Mouse (Mus musculus) bone marrow macrophage, adult 2 months (primary cell): ENCODE measurements around the gene Akp3. TPM values are rescaled to one million over a fixed set of nuclear protein-coding genes. Genes with fewer than 3 reads are reported as not detected.
A peak's percentile ranks its signal among the peaks of the same experiment; 100 is the strongest.

Experiments
- H3K27ac ChIP-seq: 2 replicates; pipeline ENCODE4 v1.5.1; 2012; ENCODE audit warnings: low read depth, low read length; ENCODE audit not compliant: insufficient read depth
- H3K4me1 ChIP-seq: 2 replicates; pipeline ENCODE4 v1.6.1; 2012; ENCODE audit warnings: low read length; ENCODE audit not compliant: control insufficient read depth, insufficient read depth
- H3K4me3 ChIP-seq: 2 replicates; pipeline ENCODE4 v1.5.1; 2012; ENCODE audit warnings: mild to moderate bottlenecking, low read length, moderate library complexity; ENCODE audit not compliant: insufficient read depth
- CTCF ChIP-seq: IDR thresholded peaks from 2 replicates; pipeline ENCODE4 v1.5.1; 2012; ENCODE audit warnings: low read depth, mild to moderate bottlenecking, low read length, moderate library complexity
- POLR2A ChIP-seq: IDR thresholded peaks from 2 replicates; pipeline ENCODE4 v1.6.1; 2012; ENCODE audit warnings: mild to moderate bottlenecking, low read depth, low read length, borderline replicate concordance
- polyA plus RNA-seq: library from polyadenylated mRNA; stranded (reverse); fragments of >200 nt; gene quantifications from 2 replicates; pipeline ENCODE4 v1.2.4, GENCODE M21; 2012; ENCODE audit not compliant: missing spikeins, insufficient read depth, insufficient read length

Akp3 gene
- polyA plus RNA-seq = not detected in 2 replicates

DNA sequence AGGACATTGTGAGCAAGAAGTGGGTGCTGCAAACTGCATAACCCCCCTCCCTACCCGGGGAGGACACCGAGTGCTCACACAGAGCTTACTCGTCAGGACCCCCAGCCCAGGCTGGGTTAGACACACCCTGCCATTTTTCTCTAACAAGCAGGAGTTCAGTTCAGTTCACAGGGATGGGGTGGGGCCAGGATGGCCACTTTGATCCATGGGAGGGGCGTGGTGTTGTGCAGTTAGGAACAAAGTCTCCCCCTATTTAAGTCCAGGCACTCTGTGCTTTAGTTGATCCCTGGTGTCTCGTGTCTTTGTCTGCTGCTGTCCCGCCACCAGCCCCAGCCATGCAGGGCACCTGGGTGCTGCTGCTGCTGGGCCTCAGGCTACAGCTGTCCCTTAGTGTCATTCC, at the start of gene Akp3:
Akp3 (plus strand) TSS at position 301 of the 400 bp plus-strand sequence.
- no peak within 1 kb of the TSS for H3K27ac ChIP-seq
- H3K4me1 ChIP-seq = no peaks in the 10 kb centered on the region
- TF ChIP-seq CTCF (no peak), POLR2A (no peak)
- no peak within 1 kb of the TSS for H3K4me3 ChIP-seq

DNA sequence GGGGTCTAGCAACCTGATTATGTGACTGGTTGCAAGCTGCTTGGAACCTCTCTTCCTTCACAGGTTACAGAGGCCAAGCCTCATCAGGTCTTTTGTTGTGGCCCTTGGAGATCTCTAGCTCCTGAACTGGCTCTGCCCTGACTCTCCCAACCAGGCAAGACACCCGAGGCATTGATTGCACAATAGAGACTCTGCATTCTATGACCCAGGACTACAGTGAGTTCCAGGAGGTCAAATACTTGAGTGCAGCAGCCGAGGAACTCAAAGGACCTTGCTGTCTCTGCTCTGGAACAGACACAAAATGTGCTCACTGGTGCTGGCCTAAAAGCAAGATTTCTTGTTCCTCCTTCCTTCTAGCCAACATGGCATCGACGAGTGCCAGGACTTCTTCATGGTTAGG, 38.6 kb upstream of the Akp3 start:
- H3K4me1 ChIP-seq = no peaks in the 10 kb centered on the region
- TF ChIP-seq POLR2A (no peak), CTCF (no peak)

GRCm38 (mm10) chr1:87086964-87087363, 37.8 kb upstream of the Akp3 start:
- Histone ChIP-seq H3K4me1 (no peaks in the 10 kb centered on the region), H3K4me3 (no peak overlapping the region), H3K27ac (no peak overlapping the region)
- TF ChIP-seq CTCF (no peak), POLR2A (no peak)

More for the DNA sequence above, 38.6 kb upstream of the Akp3 start:
- Histone ChIP-seq H3K4me3 (no peak overlapping the region), H3K27ac (no peak overlapping the region)

DNA sequence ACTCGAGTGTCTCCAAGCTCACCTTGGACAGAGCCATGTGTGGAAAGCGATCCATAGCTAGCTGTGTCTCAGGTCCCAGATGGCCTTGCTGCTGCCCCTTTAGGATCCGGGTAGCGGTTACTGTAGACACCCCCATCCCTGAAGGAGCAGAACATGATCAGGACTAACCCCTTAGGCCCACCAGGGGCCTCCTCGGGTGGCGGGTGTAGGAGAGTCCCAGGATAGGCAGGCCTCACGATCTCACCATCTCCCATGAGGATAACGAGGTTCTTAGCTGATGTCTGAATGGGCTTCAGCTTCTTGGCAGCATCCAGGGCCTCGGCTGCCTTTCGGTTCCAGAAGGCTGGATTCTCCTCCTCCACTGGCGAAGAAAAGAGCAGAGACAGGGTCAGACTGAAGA, 35.5 kb upstream of the Akp3 start:
- no peaks in the 10 kb centered on the region for H3K4me1 ChIP-seq
- no peak overlapping the region for H3K27ac ChIP-seq
- TF ChIP-seq CTCF = no peak
- TF ChIP-seq POLR2A = no peak
- H3K4me3 ChIP-seq = no peak overlapping the region

GRCm38 (mm10) chr1:87089828-87090227, 34.9 kb upstream of the Akp3 start, which contains the start of gene Alppl2:
Gene Alppl2, minus strand, starts transcription at chr1:87089928.
- Histone ChIP-seq H3K27ac (no peak within 1 kb of the TSS), H3K4me3 (no peak within 1 kb of the TSS), H3K4me1 (no peaks in the 10 kb centered on the region)
- TF ChIP-seq CTCF = no peak

DNA sequence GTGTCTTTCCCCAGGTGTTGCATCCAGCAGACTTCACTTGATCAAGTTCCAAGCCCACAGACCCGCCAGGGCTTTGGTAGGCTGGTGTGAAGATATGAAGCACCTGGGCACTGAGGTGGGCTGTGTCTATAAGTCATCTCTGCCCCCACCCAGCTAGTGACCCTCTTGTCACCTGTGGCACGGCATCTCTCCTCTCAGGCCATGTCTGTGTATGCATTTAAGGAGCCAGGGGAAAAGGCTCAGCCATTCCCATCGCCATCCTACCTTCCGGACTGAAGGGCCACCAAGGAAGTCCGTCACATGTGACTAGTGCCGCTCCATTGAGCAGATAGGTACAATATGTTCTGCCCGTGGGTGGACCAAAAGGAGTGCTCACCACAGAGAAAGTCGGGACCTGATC, 29.1 kb upstream of the Akp3 start:
- TF ChIP-seq POLR2A (no peak), CTCF (no peak)
- 0 out of 2 replicates have a peak, but pooled peaks cover 3% of the 10 kb centered on the region for H3K4me1 ChIP-seq
- H3K27ac ChIP-seq = no peak overlapping the region
- no peak overlapping the region for H3K4me3 ChIP-seq

DNA sequence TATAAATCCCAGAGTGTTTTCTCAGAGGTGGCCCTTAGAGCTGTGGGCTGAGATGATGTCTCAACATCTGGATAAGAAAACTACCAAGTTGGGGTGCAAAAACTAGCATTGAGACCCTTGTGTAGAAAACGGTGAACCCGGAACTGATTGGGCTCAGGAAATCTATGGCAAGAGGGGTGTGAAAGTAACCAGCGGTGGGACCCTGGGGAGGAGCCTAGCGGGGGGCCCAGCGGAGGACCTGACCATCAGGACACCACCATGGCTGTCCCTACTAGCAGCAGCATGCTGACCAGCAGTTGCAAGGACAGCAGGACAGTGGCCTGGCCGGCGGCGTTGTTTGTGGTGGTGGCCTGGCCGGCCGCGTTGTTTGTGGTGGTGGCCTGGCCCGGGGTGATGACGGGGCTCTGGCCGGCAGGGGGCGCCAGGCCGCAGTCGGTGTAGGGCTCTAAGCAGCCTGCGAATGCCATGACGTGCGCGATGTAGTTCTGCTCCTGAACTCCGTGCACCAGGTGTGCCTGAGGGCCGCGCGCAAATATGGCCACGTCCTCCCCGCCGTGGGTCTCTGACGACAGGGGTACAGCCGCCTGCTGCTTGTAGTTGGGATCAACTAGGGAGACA, 26.3 kb upstream of the Akp3 start:
- H3K27ac ChIP-seq = no peak overlapping the region
- H3K4me3 ChIP-seq = peak overlapping the region; percentile 28

GRCm38 (mm10) chr1:87101411-87101810, 23.4 kb upstream of the Akp3 start, which contains the start of gene Alpi:
Gene Alpi, minus strand, starts transcription at chr1:87101606.
- H3K27ac ChIP-seq = no peak within 1 kb of the TSS

More for the DNA sequence above, 26.3 kb upstream of the Akp3 start:
- TF ChIP-seq CTCF (peak; percentile 62; the same call in 1 of the 2 replicates), POLR2A (no peak)
- H3K4me1 ChIP-seq = 0 out of 2 replicates have a peak, but pooled peaks cover 3% of the 10 kb centered on the region

DNA sequence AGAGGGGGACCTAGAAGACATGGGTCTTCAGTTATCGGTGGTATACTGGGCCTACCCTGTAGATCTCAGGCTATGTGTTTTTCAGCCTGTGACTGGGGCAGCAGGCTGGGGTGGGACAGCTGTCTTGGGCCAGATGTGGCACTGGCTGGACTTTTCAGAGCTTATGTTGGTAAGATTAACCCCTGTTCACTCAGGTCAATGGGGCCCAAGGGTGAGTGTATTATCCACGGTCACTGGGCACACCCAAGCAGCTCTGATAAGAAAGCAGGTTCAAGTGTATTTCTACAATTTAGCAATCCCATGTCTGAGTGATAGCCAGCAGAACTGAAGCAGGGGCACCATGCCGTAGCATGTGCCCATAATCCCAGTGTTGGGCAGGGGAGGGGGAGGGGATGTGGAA, 22.7 kb upstream of the Akp3 start:
- H3K4me1 ChIP-seq = 0 out of 2 replicates have a peak, but pooled peaks cover 3% of the 10 kb centered on the region
- TF ChIP-seq POLR2A (no peak), CTCF (no peak)
- no peak overlapping the region for H3K4me3 ChIP-seq
- H3K27ac ChIP-seq = no peak overlapping the region

More at GRCm38 (mm10) chr1:87101411-87101810, 23.4 kb upstream of the Akp3 start, which contains the start of gene Alpi:
- no peak within 1 kb of the TSS for H3K4me3 ChIP-seq
- TF ChIP-seq CTCF = no peak
- TF ChIP-seq POLR2A = no peak
- 0 out of 2 replicates have a peak, but pooled peaks cover 3% of the 10 kb centered on the region for H3K4me1 ChIP-seq

GRCm38 (mm10) chr1:87103936-87104335, 20.8 kb upstream of the Akp3 start:
- H3K27ac ChIP-seq = no peak overlapping the region
- H3K4me3 ChIP-seq = no peak overlapping the region
- TF ChIP-seq POLR2A = no peak
- TF ChIP-seq CTCF = no peak
- no peaks in the 10 kb centered on the region for H3K4me1 ChIP-seq

DNA sequence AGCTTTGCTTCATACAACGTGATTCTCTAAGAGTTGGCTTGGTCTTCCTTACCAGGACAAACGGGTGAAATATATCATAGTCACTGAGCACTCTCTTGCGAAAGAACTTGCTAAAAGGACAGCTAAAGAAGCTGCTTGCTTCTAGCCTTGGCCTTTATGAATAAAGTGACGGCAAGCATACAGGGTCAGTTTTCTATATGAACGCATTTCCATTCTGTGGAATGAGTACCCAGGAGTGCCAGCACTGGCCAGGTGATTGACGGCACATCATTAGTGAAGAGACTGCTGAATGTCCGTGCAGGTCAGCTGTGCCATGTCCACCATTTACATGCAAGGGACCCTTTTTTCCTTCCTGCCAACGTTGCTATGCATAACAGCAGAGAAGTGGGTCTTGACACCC, 18.2 kb upstream of the Akp3 start:
- H3K4me1 ChIP-seq = no peaks in the 10 kb centered on the region
- TF ChIP-seq POLR2A = no peak
- no peak for TF ChIP-seq CTCF
- H3K4me3 ChIP-seq = no peak overlapping the region
- H3K27ac ChIP-seq = no peak overlapping the region
